10 mouse cellular contexts compared by ENCODE assay signal in genomic region chr4:136942761-136943160, GRCm38 (mm10). TPM values are rescaled to one million over a fixed set of nuclear protein-coding genes. Genes with fewer than 3 reads are reported as not detected.
DNase-seq lines count a peak whose midpoint lies in the region; ATAC-seq and TF ChIP-seq lines count a peak whose summit lies in the region.
"Had no signal": no experiment of that assay in that cellular context is flagged by ENCODE, and none has a peak within 500 bp of the region (broad histone marks: within the 10 kb centered on the region; RNA-seq: fewer than 3 reads in every experiment).

No protein-coding gene starts in this region.

- no peak overlapping the region for H3K9ac ChIP-seq in kidney, embryonic 14.5 days (ENCODE audit: low read depth, low read length)
- no peak overlapping the region for H3K9ac ChIP-seq in midbrain, embryonic 15.5 days

- peak; percentile 74 for DNase-seq in kidney, postnatal 10 days
- DNase-seq in cerebellum, postnatal 10 days, result peak; percentile 82 to 90
- DNase-seq in heart, postnatal 14 days, result peak; percentile 53 to 61
- DNase-seq in thymus, adult 2 months, result no peak
- DNase-seq in right cerebral cortex, postnatal 36 days (ENCODE audit: low spot score in 2 of 2), result no peak
- DNase-seq in Muller cell, postnatal 12 days (ENCODE audit: inconsistent ontology term), result no peak
- DNase-seq: layer of hippocampus, postnatal 36 days had no signal

- H3K4me3 ChIP-seq in kidney, embryonic 14.5 days (ENCODE audit: low read length), result no peak overlapping the region
- H3K4me3 ChIP-seq in midbrain, embryonic 15.5 days, result no peak overlapping the region
- no peak overlapping the region for H3K4me3 ChIP-seq in thymus, adult 2 months (ENCODE audit: control insufficient read depth, insufficient read depth, low read length)

- no peaks in the 10 kb centered on the region for H3K9me3 ChIP-seq in kidney, embryonic 14.5 days (ENCODE audit: control insufficient read depth, low read length)
- H3K9me3 ChIP-seq in midbrain, embryonic 15.5 days, result no peaks in the 10 kb centered on the region

- WGBS in kidney, embryonic 14.5 days, result 27% methylated on average over 18 of the region's 18 CpGs
- 11% methylated on average over 18 of the region's 18 CpGs for whole genome bisulfite sequencing in midbrain, embryonic 15.5 days
- 31% methylated on average over 18 of the region's 18 CpGs for WGBS in thymus, adult 2 months

- H3K4me2 ChIP-seq in kidney, embryonic 14.5 days (replicated peaks; ENCODE audit: low read depth, low read length), result no peak overlapping the region
- peak overlapping the region; percentile 32 for H3K4me2 ChIP-seq in midbrain, embryonic 15.5 days

- no peak for ATAC-seq in kidney, embryonic 14.5 days (ENCODE audit: low FRiP score, low TSS enrichment)
- ATAC-seq in midbrain, embryonic 15.5 days (replicated peaks), result peak; percentile 41; the same call in 1 of the 2 replicates

- H3K27me3 ChIP-seq in kidney, embryonic 14.5 days (ENCODE audit: control insufficient read depth, insufficient read depth, low read length), result peaks cover 23% of the 10 kb centered on the region
- peaks cover 42% of the 10 kb centered on the region for H3K27me3 ChIP-seq in midbrain, embryonic 15.5 days (replicated peaks)
- no peaks in the 10 kb centered on the region for H3K27me3 ChIP-seq in thymus, adult 2 months (ENCODE audit: control insufficient read depth, insufficient read depth, low read length)

- no peaks in the 10 kb centered on the region for H3K36me3 ChIP-seq in kidney, embryonic 14.5 days (ENCODE audit: control insufficient read depth, insufficient read depth, low read length)
- H3K36me3 ChIP-seq in midbrain, embryonic 15.5 days (replicated peaks), result no peaks in the 10 kb centered on the region
- no peaks in the 10 kb centered on the region for H3K36me3 ChIP-seq in thymus, adult 2 months (ENCODE audit: control insufficient read depth, insufficient read depth, low read length)

- TF ChIP-seq POLR2A in thymus, adult 2 months (IDR thresholded peaks at IDR 0.05; ENCODE audit: control insufficient read depth, extremely low read depth, insufficient read depth, low read length, poor library complexity), result no peak

- peaks cover 7% of the 10 kb centered on the region; the same call in 1 of the 2 replicates for H3K4me1 ChIP-seq in kidney, embryonic 14.5 days (ENCODE audit: control insufficient read depth, insufficient read depth, low read length)
- peaks cover 31% of the 10 kb centered on the region for H3K4me1 ChIP-seq in midbrain, embryonic 15.5 days
- H3K4me1 ChIP-seq in thymus, adult 2 months (replicated peaks; ENCODE audit: control insufficient read depth, insufficient read depth, low read length), result no peaks in the 10 kb centered on the region

- no peak overlapping the region for H3K27ac ChIP-seq in kidney, embryonic 14.5 days (ENCODE audit: low read depth, low read length)
- H3K27ac ChIP-seq in midbrain, embryonic 15.5 days, result 0 out of 2 replicates have a peak overlapping the region, but pooled peaks have one; percentile 25
- no peak overlapping the region for H3K27ac ChIP-seq in thymus, adult 2 months (ENCODE audit: control insufficient read depth, insufficient read depth, low read length)

- intact Hi-C loops in heart, postnatal 14 days (cut with DNase I), result no loop called here

- TF ChIP-seq CTCF in thymus, adult 2 months (IDR thresholded peaks at IDR 0.05; ENCODE audit: borderline replicate concordance, control insufficient read depth, extremely low read depth, insufficient read depth, low read length, poor library complexity), result no peak

RNA-seq across cellular contexts. Expression of gene Epha8, which starts 13.9 kb away (rescaled TPM):
- 0.19 and 0.27 TPM in 2 replicates for polyA plus RNA-seq in kidney, embryonic 14.5 days (2014; fragmentation: Nextera tagmentation; extraction: Ambion mirVana)
- total RNA-seq in heart, postnatal 14 days (2021), result not detected
- 20.5 and 23.1 TPM in 2 replicates for polyA plus RNA-seq in midbrain, embryonic 15.5 days (2015; fragmentation: Nextera tagmentation; extraction: Ambion mirVana)
- 0.24 and 0.38 TPM in 2 replicates for polyA plus RNA-seq in thymus, adult 2 months (2012; rRNA removed)

RNA-seq across cellular contexts. Expression of gene C1qa, which starts 44.2 kb away (rescaled TPM):
- polyA plus RNA-seq in kidney, embryonic 14.5 days (2014; fragmentation: Nextera tagmentation; extraction: Ambion mirVana), result 16.8 and 17.4 TPM in 2 replicates
- 10 to 100 TPM; 39.1 to 41.5 TPM for total RNA-seq in heart, postnatal 14 days (2021)
- 25.1 and 33.3 TPM in 2 replicates for polyA plus RNA-seq in midbrain, embryonic 15.5 days (2015; fragmentation: Nextera tagmentation; extraction: Ambion mirVana)
- polyA plus RNA-seq in thymus, adult 2 months (2012; rRNA removed), result 187 and 258 TPM in 2 replicates
- total RNA-seq: ES-E14 had no signal

RNA-seq across cellular contexts. Expression of gene C1qc, which starts 49.9 kb away (rescaled TPM):
- 16.9 and 21.3 TPM in 2 replicates for polyA plus RNA-seq in kidney, embryonic 14.5 days (2014; fragmentation: Nextera tagmentation; extraction: Ambion mirVana)
- total RNA-seq in heart, postnatal 14 days (2021), result 10 to 100 TPM; 34.9 to 36.4 TPM
- polyA plus RNA-seq in midbrain, embryonic 15.5 days (2015; fragmentation: Nextera tagmentation; extraction: Ambion mirVana), result 21.7 and 28.4 TPM in 2 replicates
- polyA plus RNA-seq in thymus, adult 2 months (2012; rRNA removed), result 334 and 468 TPM in 2 replicates
- total RNA-seq: ES-E14 had no signal

RNA-seq across cellular contexts. Expression of gene C1qb, which starts 56.8 kb away (rescaled TPM):
- 37.1 and 38.8 TPM in 2 replicates for polyA plus RNA-seq in kidney, embryonic 14.5 days (2014; fragmentation: Nextera tagmentation; extraction: Ambion mirVana)
- total RNA-seq in heart, postnatal 14 days (2021), result 10 to 100 TPM; 41.6 to 44.7 TPM
- polyA plus RNA-seq in midbrain, embryonic 15.5 days (2015; fragmentation: Nextera tagmentation; extraction: Ambion mirVana), result 39.7 and 49.0 TPM in 2 replicates
- polyA plus RNA-seq in thymus, adult 2 months (2012; rRNA removed), result 266 and 395 TPM in 2 replicates
- total RNA-seq: ES-E14 had no signal

Comparison
In these comparisons a context has a peak if more than half of its experiments do, and no peak if none do; other contexts are left out.
1. DNase-seq: peak in kidney, postnatal 10 days (single experiment), cerebellum, postnatal 10 days (2 of 2) and heart, postnatal 14 days (2 of 2); none in thymus, adult 2 months (single experiment), right cerebral cortex, postnatal 36 days (0 of 2) and Muller cell, postnatal 12 days (single experiment).
2. RNA of gene Epha8, which starts 13.9 kb away (polyA plus RNA-seq): 20.5 to 23.1 TPM in midbrain, embryonic 15.5 days; 0.24 to 0.38 TPM in thymus, adult 2 months and 0.19 to 0.27 TPM in kidney, embryonic 14.5 days; every median in the first group is over 10 times any median in the second.
3. RNA of gene C1qc, which starts 49.9 kb away (polyA plus RNA-seq): 334 to 468 TPM in thymus, adult 2 months; 21.7 to 28.4 TPM in midbrain, embryonic 15.5 days and 16.9 to 21.3 TPM in kidney, embryonic 14.5 days; every median in the first group is over 10 times any median in the second.